Mouse (Mus musculus) adipose tissue, adult 10 weeks (tissue): ENCODE data around the gene Mrtfa. TPM values are rescaled to one million over a fixed set of nuclear protein-coding genes. Genes with fewer than 3 reads are reported as not detected.

Experiments used
- polyA plus RNA-seq: library from polyadenylated mRNA; stranded (reverse); fragments of 350-450 nt; fragmentation: Illumina TruSeq; extraction: RNeasy Lipid Tissue Mini Kit (QIAGEN cat#74804); gene quantifications from one replicate; pipeline ENCODE4 v1.2.3, GENCODE M21; 2014; ENCODE audit warnings: low read depth, low replicate concordance

The Mrtfa gene
- 13.0 TPM for polyA plus RNA-seq

DNA sequence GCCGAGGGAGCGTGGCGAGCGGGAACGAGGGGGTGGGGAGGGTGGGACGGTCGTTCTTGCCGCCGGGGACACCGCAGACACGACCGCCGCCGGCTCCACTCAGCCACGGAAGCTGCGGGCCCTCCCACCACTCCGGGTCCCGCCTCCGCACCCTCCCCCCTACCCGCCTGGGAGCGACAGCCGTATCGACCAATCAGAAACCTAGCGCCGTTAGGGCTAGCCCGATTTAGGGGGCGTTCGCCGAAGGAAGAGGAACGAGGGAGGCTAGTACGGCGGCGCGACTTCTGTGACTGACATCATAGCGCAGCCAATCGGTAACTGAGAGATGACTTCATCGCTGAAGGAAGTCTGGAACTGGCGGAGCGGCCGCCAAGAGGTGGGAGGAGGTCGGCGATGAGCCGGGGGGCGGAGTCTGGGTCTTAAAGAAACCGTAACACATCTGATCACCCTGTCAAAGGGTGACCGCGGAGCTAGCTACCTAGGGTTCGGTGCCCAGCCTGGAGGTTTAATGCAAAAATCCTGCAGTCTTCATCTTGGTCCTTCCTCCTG is at the start of gene Mrtfa:
Mrtfa (minus strand) TSS at position 128 of the 549 bp plus-strand sequence.

DNA sequence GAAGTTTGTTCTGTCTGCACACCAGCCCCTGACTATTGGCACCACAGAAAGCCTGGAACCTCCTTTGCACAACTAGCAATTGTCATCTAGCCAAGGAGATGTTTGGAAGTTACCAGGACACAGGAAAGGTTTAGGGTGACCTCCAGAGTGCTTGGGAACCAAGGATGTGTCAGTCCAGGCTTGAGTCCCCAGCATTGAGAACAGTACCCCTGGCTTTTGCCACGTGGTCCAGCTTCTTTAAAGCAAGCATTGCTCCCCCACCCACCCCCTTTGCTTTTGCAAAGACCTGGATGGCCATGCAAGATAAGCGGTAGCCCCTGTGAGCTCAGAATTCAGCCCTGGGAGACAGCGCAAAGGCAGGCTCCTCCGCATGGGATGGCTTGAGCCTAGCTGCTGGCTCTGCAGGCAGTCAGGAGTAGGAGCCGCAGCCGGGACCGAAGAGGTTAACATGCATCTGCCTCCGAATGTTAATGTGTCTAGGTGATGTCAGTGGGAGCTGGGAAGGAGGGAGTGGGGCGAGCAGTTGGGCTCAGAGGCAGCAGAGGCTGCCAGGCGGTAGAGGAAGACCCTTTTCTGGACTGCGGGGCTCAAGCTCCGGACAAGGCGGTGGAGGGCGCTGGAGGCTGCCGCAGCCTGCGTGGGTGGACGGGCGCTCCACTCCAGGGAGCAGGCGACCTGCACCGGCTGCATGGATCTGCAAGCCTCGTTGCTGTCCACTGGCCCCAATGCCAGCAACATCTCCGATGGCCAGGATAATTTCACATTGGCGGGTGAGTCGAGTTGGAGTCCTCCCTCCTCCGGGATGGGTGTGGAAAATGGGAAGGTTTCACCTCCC is 44.7 kb upstream of the Mrtfa start, which contains the start of gene Mchr1:
Mchr1 (plus strand) TSS at position 414 of the 835 bp plus-strand sequence.

DNA sequence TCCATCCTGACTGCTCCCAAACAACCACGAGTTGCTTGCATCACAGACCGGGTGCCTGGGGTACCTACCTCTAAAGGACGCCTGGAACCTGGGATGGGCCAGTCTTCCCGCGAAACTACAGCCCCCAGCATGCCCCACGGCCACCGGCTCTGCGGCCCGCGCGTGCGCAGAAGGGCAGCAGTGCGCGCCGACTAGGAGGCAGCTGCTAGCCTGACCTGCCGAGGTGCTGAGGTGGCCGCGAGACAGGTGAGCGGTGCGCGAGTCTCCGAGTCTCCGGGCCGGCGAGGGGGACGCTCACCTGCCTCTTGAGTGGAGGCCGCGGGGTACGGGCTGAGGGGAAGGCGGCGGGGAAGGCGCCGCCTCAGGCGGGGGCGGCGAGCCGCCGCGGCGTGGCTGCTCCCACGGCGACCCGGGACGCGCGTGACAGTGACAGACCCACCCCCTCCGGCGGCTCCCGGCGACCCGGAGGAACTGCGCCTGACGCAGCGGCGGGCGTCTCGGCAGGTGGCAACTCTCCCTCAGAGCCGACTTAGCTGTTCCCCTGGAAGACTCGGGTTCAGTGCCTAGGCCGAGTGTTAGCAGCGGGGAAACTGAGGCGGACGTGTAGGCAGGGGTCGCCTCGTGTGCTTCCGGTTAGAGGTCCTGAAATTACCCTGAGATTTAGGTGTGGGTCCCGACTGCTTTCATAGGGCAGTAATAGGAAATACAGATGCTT is 212.8 kb downstream of the Mrtfa start, which contains the start of gene Sgsm3:
Sgsm3 (plus strand) TSS at position 146 of the 715 bp plus-strand sequence.

Other genes starting within 250 kb of the Mrtfa start
- gene Adsl, start 242.3 kb downstream of the Mrtfa start, polyA plus RNA-seq = 33.2 TPM
- gene Sgsm3, start 213.0 kb downstream of the Mrtfa start, polyA plus RNA-seq = 19.2 TPM
- 1.4 TPM for gene Mchr1, start 44.7 kb upstream of the Mrtfa start, polyA plus RNA-seq
- gene Slc25a17, start 170.1 kb upstream of the Mrtfa start, polyA plus RNA-seq = 51.3 TPM
- gene St13, start 209.3 kb upstream of the Mrtfa start, polyA plus RNA-seq = 154 TPM
- gene Xpnpep3, start 209.4 kb upstream of the Mrtfa start, polyA plus RNA-seq = 11.3 TPM
- gene Dnajb7, start 217.5 kb upstream of the Mrtfa start, polyA plus RNA-seq = 4.2 TPM